Mouse (Mus musculus) heart, postnatal 25 days (tissue): ENCODE data around the gene Mpz. TPM values are rescaled to one million over a fixed set of nuclear protein-coding genes. Genes with fewer than 3 reads are reported as not detected.
A peak's percentile ranks its signal among the peaks of the same experiment; 100 is the strongest.

Source experiments
- DNase-seq: peaks from one replicate; pipeline ENCODE4 v3.0.0; 2022; ENCODE audit warnings: low spot score
- intact Hi-C: fragments of 180-260 bp; cut with DNase I; formaldehyde crosslinking; loops from one replicate; pipeline ENCODE4 v1.15.1; 2025
- total RNA-seq, 2 experiments: library from RNA; stranded (reverse); gene quantifications; 2 replicates each; pipeline ENCODE4 v1.2.3; 2021

Mpz gene
- total RNA-seq, 2 experiments from 2014 or later: 0.29 to 6.7 TPM

DNA sequence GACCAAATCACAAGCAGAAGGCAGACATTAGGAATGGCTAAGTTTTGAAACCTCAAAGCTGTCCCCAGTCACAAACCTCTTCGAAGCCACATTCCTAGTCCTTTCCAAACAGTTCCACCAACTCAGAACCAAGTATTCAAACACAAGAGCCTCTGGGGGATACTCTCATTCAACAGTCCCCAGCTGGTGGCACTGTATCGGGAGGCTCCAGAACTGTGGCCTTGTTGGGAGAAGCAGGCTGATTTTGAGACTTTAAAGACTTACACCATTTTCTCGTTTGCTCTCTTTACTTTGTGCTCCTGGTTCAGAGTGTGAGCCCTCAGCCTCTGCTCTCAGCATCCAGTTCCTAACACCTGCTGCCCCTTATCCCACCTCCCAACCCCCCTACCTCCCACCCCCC is 32.5 kb downstream of the Mpz start:
- DNase-seq: no peak
- intact Hi-C loops: no loop called here

DNA sequence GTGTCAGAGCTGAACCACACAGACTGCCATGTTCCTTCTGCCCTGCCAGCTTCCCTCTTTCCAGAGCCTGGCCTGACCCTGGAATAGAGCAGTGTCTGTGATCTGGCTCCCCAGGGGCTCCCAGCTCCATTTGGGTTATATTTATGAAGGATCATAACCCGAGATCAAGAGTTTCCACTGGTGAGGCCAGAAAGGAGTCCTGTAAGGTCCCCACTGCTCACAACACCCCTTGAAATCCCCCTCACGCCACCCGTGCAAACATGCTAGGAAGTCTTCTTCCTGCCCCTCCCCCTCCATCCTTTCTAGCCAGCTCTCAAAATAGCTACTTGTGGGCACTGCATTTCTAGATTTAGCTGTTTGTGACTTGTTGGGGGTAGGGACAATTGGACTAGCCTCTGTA is 33.1 kb downstream of the Mpz start:
- peak; percentile 31 for DNase-seq
- intact Hi-C loops: no loop called here

DNA sequence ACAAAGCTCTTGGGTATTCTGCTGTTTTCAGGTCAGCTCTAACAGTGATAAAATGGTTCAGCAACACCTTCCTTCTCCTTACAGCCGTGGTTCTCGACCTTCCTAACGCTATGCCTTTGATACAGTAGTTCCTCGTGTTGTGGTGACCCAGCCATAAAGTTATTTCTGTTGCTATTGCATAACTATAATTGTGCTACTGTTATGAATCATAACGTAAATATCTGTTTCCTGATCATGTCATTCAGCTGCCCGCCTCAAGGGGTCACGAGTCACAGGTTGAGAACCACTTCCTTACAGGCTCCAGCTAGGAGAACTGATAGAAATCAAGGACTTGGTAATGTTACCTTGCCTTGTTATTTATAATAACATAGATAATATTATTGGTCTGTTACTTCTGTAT is 33.8 kb downstream of the Mpz start:
- intact Hi-C loops: no loop called here
- no peak for DNase-seq

DNA sequence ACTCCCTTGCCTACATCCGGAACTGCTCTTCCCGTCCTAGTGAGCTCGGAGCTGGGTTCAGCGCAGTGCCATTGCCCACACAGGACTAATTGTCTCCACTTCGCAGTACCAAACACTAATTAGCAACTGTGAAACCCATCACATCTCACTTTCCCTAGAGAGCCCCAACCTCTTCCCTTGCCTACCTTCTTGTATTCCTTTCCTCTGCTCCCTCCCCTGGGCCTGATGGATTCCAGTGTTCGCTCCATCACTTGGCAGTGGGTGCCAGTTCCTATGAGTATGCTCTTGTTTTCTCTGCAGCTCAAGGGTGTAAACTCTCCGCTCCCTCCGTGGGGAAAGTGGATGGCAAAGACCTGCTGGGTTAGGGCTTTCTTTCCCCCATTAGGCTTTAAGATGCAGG is 35.1 kb downstream of the Mpz start:
- DNase-seq: no peak
- intact Hi-C loops: no loop called here

DNA sequence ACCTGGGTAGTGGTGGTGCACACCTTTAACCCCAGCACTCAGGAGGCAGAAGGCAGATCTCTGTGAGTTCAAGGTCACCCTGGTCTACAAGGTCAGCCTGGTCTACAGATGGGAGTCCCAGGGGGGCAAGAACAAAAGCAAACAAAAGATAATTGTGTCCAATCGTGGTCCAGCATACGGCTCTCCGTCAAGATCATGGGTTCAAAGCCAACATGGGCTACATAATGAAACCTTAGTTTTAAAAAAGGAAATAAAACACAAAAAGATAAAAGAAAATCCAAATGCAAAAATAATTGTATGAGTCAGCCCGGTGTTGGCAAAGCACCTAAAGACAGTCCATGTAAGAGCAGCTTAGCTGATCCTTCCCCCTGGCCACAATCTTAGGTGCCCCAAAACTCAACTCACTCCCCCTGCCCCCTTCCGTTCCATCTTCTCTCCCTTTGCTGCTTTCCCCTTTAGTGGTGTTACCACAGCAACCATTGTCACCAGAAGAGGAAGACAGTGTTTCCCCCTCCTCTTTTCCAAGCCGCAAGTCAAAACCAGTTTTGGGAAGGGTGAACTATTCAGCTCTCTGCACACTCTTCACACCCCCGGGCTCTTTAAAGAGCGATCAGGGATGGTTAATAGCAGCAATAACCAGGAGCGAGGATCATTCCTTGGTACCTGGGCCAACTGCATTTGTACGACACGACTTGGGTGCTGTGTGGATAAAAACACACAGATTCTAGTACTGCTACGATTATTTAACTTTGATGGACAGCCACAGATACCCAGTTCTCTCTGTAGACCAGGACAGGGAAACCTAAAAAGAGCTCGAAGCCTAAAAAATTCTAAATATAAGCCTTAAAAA is 37.6 kb downstream of the Mpz start:
- no peak for DNase-seq
- intact Hi-C loops: no loop called here

- no peak for DNase-seq
- intact Hi-C loops: no loop called here
Observed at GRCm38 (mm10) chr1:171189046-171189445, 38.5 kb downstream of the Mpz start.

DNA sequence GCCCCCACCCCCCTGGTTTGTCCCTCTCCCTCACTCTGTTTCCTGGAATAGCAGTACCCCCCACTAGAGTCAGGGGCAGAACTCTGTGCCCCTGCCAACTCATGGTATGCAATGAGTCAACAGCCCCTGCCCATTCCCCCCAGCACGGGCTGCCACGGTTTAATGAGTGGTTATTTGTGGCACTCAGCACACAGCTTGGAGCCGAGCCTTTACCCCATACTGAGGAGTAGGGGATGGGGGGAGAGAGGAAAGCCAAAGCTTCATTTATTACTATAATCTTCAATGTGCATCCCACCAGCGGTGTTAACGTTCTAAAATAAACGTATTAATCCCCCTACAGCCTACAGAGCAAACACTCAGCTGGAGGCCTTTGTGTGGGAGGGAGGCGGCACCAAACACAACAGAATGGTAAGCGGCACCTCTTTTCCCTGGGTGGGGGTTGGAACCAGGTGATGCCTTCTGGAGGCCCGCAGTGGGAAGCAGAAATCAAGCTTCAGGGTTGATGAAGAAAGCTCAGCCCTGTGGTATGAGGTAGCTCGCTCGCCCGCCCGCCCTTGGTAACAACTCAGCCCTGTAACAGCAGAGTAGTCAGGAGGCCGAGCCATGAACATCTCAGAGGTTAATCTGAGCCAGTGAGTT is 39.1 kb downstream of the Mpz start:
- intact Hi-C loops: no loop called here
- DNase-seq: no peak

- DNase-seq: no peak
- intact Hi-C loops: no loop called here
Observed at GRCm38 (mm10) chr1:171190832-171191231, 40.3 kb downstream of the Mpz start.

DNA sequence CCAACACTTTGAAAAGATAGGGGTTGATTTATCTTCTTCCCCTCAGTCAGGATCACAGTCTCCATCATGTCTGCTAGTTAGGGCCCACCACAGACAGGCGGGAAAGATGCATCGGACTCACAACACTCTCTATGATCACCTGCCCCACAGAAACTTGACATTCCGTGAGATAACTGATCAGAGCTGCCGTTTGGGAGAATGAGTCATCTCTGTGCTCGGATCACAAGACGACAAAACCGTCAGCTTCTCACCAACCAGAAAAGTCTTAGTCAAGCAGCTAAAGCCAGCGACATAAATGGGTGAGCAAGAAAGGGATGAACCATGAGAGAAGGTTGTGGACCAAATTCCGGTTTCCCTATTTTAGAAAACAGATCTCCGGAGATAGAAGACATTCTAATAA is 41.8 kb downstream of the Mpz start:
- intact Hi-C loops: loop anchor here (2.0 kb wide), 1 partner anchor 29 kb away; no protein-coding TSS in a partner anchor
- no peak for DNase-seq

GRCm38 (mm10) chr1:171193093-171193840 is 42.8 kb downstream of the Mpz start:
- intact Hi-C loops: loop anchor here (2.0 kb wide), 1 partner anchor 28 kb away; no protein-coding TSS in a partner anchor
- DNase-seq: no peak

DNA sequence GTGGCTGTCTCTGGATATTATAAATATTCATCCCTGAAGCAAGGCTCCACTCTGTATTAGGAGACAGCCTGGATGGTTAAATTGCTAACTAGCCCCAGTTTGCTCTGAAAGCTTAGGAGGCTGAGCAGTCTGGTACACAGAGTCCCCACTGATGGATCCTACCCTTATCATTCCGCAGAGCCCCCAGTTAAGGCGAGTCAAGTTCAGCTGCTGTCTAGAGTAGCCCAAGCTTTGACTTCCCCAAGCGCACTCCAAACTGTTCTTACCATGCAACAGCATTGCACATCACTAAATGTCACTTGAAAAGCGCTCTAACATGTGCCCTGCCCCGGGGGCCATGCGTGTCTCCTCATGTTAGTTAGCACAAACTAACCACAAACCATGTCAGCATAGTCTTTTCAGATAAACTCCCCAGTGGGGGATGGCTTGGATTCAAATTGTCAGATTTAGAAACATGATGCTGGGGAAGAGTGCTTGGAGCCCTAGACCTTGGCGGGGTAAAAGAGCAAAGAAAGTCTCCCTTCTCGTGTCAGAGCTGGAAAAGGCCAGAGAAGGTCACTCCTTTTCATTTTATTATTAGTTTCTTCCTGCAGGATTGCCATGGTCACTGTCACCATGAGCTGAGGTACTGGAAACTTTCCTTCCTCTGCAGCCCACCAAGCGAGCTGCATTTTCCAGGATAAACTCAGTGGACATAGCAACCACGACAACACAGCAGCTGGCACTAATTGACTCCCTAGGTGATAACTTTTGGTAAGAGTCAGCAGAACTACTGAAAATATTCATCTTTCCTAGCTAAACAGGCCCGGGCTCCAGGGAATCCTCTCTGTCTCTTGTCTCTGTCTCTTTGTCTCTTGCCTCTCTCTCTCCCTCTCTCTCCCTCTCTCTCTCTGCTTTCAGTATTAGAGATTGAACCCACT is 43.7 kb downstream of the Mpz start:
- DNase-seq: no peak
- intact Hi-C loops: loop anchor here (2.0 kb wide), 2 partner anchors 27 kb away; no protein-coding TSS in a partner anchor

GRCm38 (mm10) chr1:171195046-171195822 is 44.7 kb downstream of the Mpz start:
- intact Hi-C loops: loop anchor here (2.0 kb wide), 1 partner anchor 28 kb away; no protein-coding TSS in a partner anchor

DNA sequence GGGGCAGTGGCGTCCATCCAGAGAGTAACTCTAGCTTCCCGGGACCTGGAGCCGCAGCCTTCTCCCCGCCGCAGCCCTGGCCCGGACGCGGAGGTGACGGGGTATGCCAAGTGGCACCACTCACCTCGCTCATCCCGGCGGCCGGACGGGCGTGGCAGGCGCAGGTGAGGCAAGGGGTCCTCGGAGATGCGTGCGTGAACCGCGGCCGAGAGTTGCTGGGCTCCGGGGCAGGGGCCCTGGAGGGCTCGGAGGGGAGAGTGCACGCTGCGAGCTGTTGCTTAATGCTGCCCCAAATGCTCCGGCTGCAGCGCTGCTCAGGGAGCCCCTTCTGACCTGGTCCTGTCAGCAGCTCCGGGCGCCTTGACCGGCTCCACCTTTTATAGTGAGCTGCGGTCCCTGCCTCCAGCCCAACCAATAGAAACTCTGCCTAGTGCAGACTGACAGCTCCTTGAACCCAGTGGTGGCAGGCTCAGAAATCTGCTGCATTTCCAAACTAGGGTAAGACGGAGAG is 45.4 kb downstream of the Mpz start, which contains the start of gene Pcp4l1:
Pcp4l1 (minus strand) TSS at position 382 of the 511 bp plus-strand sequence.
- intact Hi-C loops: loop anchor here (2.0 kb wide), 1 partner anchor 29 kb away; no protein-coding TSS in a partner anchor
- peak; percentile 70 for DNase-seq

More at GRCm38 (mm10) chr1:171195046-171195822, 44.7 kb downstream of the Mpz start:
- no peak for DNase-seq

DNA sequence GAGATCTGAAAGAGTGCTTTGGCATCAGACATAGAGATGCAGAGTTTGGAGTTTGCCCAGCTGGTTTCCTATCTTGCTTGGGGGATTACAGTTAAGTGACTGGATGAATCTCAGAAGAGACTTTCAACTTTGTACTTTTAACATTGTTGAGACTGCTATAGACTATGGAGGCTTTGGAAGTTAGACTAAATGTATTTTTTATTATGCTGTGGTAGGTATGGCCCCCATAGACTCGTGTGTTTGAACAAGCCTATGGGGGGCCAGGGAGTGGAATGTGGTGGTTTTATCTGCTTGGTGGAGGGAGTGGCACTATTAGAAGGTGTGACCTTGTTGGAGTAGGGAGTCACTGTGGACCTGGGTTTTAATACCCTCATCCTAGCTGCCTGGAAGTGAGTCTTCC is 49.0 kb downstream of the Mpz start:
- intact Hi-C loops: no loop called here
- DNase-seq: no peak

GRCm38 (mm10) chr1:171200769-171201168 is 50.3 kb downstream of the Mpz start:
- no peak for DNase-seq
- intact Hi-C loops: no loop called here

GRCm38 (mm10) chr1:171203471-171204248 is 53.1 kb downstream of the Mpz start:
- intact Hi-C loops: no loop called here
- DNase-seq: no peak

DNA sequence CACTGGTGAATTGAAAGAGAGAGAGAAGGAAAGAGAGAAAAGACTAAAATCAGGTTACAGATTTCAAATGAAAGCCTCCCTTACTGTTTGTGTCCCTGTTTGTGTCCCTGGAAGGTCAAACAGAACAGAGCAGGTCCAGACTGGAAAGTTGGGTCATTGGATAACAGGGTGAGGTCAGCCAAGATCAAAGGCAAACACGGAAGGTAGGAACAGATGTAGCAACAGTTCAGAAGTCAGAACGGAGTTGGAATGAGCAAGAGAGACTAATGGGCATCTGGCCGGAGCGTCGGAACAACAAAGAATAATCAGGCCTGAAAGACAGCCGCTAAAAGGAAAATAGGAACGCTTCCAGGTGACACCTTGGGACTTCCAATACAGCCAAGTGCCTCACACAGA is 53.7 kb downstream of the Mpz start:
- intact Hi-C loops: no loop called here
- no peak for DNase-seq
